Mouse (Mus musculus): Measurements from ENCODE around the gene Rsc1a1. TPM values are rescaled to one million over a fixed set of nuclear protein-coding genes. Genes with fewer than 3 reads are reported as not detected.

The Rsc1a1 gene
- polyA plus RNA-seq, 1 experiment from 2014 or later, result 1.9 TPM

- no peak overlapping the region for H3K4me3 ChIP-seq (ENCODE audit: low read depth, low read length)
- H3K27ac ChIP-seq (replicated peaks; ENCODE audit: low read depth, low read length), result no peak overlapping the region
- peaks cover 78% of the 10 kb centered on the region for H3K36me3 ChIP-seq (ENCODE audit: control insufficient read depth, insufficient read depth, low read length)
- no peak for DNase-seq (ENCODE audit: low spot score)
- no peak overlapping the region for H3K4me2 ChIP-seq (ENCODE audit: low read depth, low read length)
- ATAC-seq (ENCODE audit: low read depth), result peak; percentile 61; the same call in 1 of the 2 replicates
- no peaks in the 10 kb centered on the region for H3K4me1 ChIP-seq (ENCODE audit: control insufficient read depth, insufficient read depth, low read length)
- WGBS, result 83% methylated on average over 3 of the region's 3 CpGs
- no peak overlapping the region for H3K9ac ChIP-seq (ENCODE audit: low read depth, low read length)
- no peaks in the 10 kb centered on the region for H3K27me3 ChIP-seq (replicated peaks; ENCODE audit: control insufficient read depth, insufficient read depth, low read length)
- no peaks in the 10 kb centered on the region for H3K9me3 ChIP-seq (ENCODE audit: control insufficient read depth, low read length)
Observed at GRCm38 (mm10) chr4:141686093-141686492, 694 bp upstream of the Rsc1a1 start.

DNA sequence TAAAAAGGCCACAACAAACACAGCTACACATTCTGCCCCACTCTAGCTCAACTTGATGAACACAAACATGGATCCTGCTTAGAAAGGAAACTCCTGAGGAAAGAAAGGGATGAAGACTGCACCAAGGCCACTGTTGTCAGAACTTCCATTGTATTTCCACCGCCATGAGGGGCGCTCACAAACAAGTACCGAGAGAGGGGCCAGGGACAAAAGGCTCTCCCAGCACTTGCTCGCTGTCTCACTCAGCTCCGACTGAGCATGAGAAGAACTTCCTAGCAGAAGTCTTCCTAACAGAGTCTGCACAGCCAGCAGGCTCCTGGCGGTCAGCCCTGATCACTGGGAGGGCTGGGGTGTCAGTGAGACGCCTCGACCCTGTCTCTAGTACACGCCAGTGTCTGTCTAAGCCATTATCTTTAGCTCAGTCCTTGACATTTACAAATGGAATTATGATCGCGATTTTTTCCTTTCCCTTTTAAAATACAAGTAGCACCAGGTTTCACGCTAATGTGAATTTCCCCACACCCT, 2.6 kb downstream of the Rsc1a1 start:
- peaks cover 51% of the 10 kb centered on the region for H3K36me3 ChIP-seq (ENCODE audit: control insufficient read depth, insufficient read depth, low read length)
- no peak for ATAC-seq (ENCODE audit: low read depth)

DNA sequence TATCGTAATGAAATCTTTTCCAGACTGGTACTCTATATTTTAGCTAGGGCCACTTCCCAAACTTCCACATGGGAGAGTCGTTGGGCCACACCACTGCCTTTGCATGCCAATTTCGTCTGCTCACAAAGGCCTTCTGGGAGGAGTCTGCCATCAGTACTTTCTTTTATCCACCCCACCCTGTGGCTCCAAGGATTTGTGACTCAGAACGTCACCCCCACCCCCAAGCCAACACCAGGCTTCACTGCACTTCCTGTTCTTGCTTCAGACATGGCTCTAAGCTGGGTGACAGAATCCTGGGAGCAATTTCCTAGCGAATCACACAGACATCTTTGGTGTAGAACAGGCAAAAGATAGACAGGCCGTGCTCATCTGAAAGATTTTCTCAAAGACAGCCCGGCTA, 3.6 kb downstream of the Rsc1a1 start:
- Histone ChIP-seq H3K27ac (replicated peaks; ENCODE audit: low read depth, low read length) (no peak overlapping the region), H3K9me3 (ENCODE audit: control insufficient read depth, low read length) (no peaks in the 10 kb centered on the region), H3K4me2 (ENCODE audit: low read depth, low read length) (no peak overlapping the region), H3K36me3 (ENCODE audit: control insufficient read depth, insufficient read depth, low read length) (peaks cover 47% of the 10 kb centered on the region), H3K4me3 (ENCODE audit: low read depth, low read length) (no peak overlapping the region), H3K9ac (ENCODE audit: low read depth, low read length) (peak overlapping the region; percentile 34; the same call in 1 of the 2 replicates), H3K27me3 (replicated peaks; ENCODE audit: control insufficient read depth, insufficient read depth, low read length) (no peaks in the 10 kb centered on the region), H3K4me1 (ENCODE audit: control insufficient read depth, insufficient read depth, low read length) (no peaks in the 10 kb centered on the region)
- WGBS, result 57% methylated on average over 7 of the region's 7 CpGs
- DNase-seq (ENCODE audit: low spot score) (no peak), ATAC-seq (ENCODE audit: low read depth) (no peak)

More for the DNA sequence above, 2.6 kb downstream of the Rsc1a1 start:
- DNase-seq (ENCODE audit: low spot score), result no peak
- no peaks in the 10 kb centered on the region for H3K9me3 ChIP-seq (ENCODE audit: control insufficient read depth, low read length)
- no peaks in the 10 kb centered on the region for H3K4me1 ChIP-seq (ENCODE audit: control insufficient read depth, insufficient read depth, low read length)
- no peak overlapping the region for H3K27ac ChIP-seq (replicated peaks; ENCODE audit: low read depth, low read length)
- 74% methylated on average over 12 of the region's 12 CpGs for WGBS
- H3K27me3 ChIP-seq (replicated peaks; ENCODE audit: control insufficient read depth, insufficient read depth, low read length), result no peaks in the 10 kb centered on the region
- H3K4me3 ChIP-seq (ENCODE audit: low read depth, low read length), result no peak overlapping the region
- no peak overlapping the region for H3K4me2 ChIP-seq (ENCODE audit: low read depth, low read length)
- H3K9ac ChIP-seq (ENCODE audit: low read depth, low read length), result no peak overlapping the region

GRCm38 (mm10) chr4:141680892-141681291, 4.5 kb downstream of the Rsc1a1 start:
- peaks cover 39% of the 10 kb centered on the region for H3K36me3 ChIP-seq (ENCODE audit: control insufficient read depth, insufficient read depth, low read length)
- no peak overlapping the region for H3K4me3 ChIP-seq (ENCODE audit: low read depth, low read length)
- H3K4me2 ChIP-seq (ENCODE audit: low read depth, low read length), result no peak overlapping the region
- no peaks in the 10 kb centered on the region for H3K4me1 ChIP-seq (ENCODE audit: control insufficient read depth, insufficient read depth, low read length)
- H3K27ac ChIP-seq (replicated peaks; ENCODE audit: low read depth, low read length), result no peak overlapping the region; the same call in 1 of the 2 replicates
- H3K9me3 ChIP-seq (ENCODE audit: control insufficient read depth, low read length), result no peaks in the 10 kb centered on the region
- no peak for ATAC-seq (ENCODE audit: low read depth)
- peak; percentile 32 for DNase-seq (ENCODE audit: low spot score)
- WGBS, result 33% methylated on average over 12 of the region's 12 CpGs
- H3K9ac ChIP-seq (ENCODE audit: low read depth, low read length), result no peak overlapping the region
- no peaks in the 10 kb centered on the region for H3K27me3 ChIP-seq (replicated peaks; ENCODE audit: control insufficient read depth, insufficient read depth, low read length)

GRCm38 (mm10) chr4:141679016-141679415, 6.4 kb downstream of the Rsc1a1 start:
- DNase-seq (ENCODE audit: low spot score), result no peak
- no peak overlapping the region for H3K4me3 ChIP-seq (ENCODE audit: low read depth, low read length)
- no peak overlapping the region for H3K9ac ChIP-seq (ENCODE audit: low read depth, low read length)
- H3K9me3 ChIP-seq (ENCODE audit: control insufficient read depth, low read length), result no peaks in the 10 kb centered on the region
- WGBS, result 82% methylated on average over 2 of the region's 2 CpGs
- no peaks in the 10 kb centered on the region for H3K27me3 ChIP-seq (replicated peaks; ENCODE audit: control insufficient read depth, insufficient read depth, low read length)
- H3K4me2 ChIP-seq (ENCODE audit: low read depth, low read length), result no peak overlapping the region
- peaks cover 20% of the 10 kb centered on the region for H3K36me3 ChIP-seq (ENCODE audit: control insufficient read depth, insufficient read depth, low read length)
- ATAC-seq (ENCODE audit: low read depth), result no peak
- no peaks in the 10 kb centered on the region for H3K4me1 ChIP-seq (ENCODE audit: control insufficient read depth, insufficient read depth, low read length)
- H3K27ac ChIP-seq (replicated peaks; ENCODE audit: low read depth, low read length), result no peak overlapping the region

DNA sequence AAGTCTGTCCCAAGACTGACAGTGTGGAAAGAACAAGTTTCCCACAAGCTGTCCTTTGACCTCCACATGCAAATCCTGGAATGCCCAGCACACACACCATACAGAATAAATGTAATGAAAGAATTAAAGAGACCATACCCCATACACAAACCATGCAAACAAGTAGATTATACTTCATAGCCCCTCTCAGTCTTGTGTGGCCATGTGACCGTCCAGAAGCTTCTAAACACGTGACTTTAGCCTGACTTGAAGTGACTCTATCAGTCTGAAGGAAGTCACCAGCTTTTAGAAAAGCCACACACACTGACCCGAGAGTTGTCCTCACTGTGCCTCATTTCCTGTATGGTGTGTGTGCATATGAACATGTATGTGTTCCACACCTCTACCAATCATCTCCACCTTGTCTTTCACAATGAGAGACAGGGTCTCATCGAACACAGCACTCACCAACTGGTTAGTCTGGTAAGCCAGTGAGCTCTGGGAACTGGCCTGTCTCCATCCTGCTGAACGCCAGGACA, 8.9 kb downstream of the Rsc1a1 start:
- H3K4me1 ChIP-seq (ENCODE audit: control insufficient read depth, insufficient read depth, low read length), result no peaks in the 10 kb centered on the region
- no peak overlapping the region for H3K4me3 ChIP-seq (ENCODE audit: low read depth, low read length)
- no peaks in the 10 kb centered on the region for H3K36me3 ChIP-seq (ENCODE audit: control insufficient read depth, insufficient read depth, low read length)
- no peaks in the 10 kb centered on the region for H3K27me3 ChIP-seq (replicated peaks; ENCODE audit: control insufficient read depth, insufficient read depth, low read length)
- H3K9me3 ChIP-seq (ENCODE audit: control insufficient read depth, low read length), result no peaks in the 10 kb centered on the region
- 81% methylated on average over 5 of the region's 5 CpGs for WGBS
- no peak overlapping the region for H3K27ac ChIP-seq (replicated peaks; ENCODE audit: low read depth, low read length)
- DNase-seq (ENCODE audit: low spot score) (no peak), ATAC-seq (ENCODE audit: low read depth) (no peak)
- H3K4me2 ChIP-seq (ENCODE audit: low read depth, low read length), result no peak overlapping the region
- no peak overlapping the region for H3K9ac ChIP-seq (ENCODE audit: low read depth, low read length)

DNA sequence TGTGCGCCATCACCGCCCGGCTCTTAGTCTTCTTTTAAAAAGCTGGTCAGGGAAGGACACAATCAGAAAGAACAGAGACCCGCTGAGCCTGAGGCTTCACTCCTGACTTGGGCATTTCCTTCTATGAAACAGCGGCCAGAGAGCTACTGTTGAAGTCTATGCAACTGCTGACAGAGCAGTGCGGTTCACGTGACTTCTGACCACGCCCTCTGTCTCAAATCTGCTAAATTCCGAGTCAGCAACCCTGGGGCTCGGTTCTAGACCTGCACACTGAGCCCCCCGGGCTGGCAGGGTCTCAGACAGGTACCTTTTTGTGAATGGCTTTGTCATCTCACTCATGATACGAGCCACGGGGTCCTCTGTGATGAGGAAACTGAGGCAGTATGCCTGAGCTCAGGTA, 13.1 kb downstream of the Rsc1a1 start:
- no peak for ATAC-seq (ENCODE audit: low read depth)
- no peaks in the 10 kb centered on the region for H3K9me3 ChIP-seq (ENCODE audit: control insufficient read depth, low read length)
- no peak overlapping the region for H3K27ac ChIP-seq (replicated peaks; ENCODE audit: low read depth, low read length)
- no peak overlapping the region for H3K4me2 ChIP-seq (ENCODE audit: low read depth, low read length)
- no peak overlapping the region for H3K4me3 ChIP-seq (ENCODE audit: low read depth, low read length)
- WGBS, result 76% methylated on average over 13 of the region's 13 CpGs
- H3K4me1 ChIP-seq (ENCODE audit: control insufficient read depth, insufficient read depth, low read length), result 0 out of 2 replicates have a peak, but pooled peaks cover 4% of the 10 kb centered on the region
- no peak for DNase-seq (ENCODE audit: low spot score)
- H3K9ac ChIP-seq (ENCODE audit: low read depth, low read length), result no peak overlapping the region
- no peaks in the 10 kb centered on the region for H3K36me3 ChIP-seq (ENCODE audit: control insufficient read depth, insufficient read depth, low read length)
- H3K27me3 ChIP-seq (replicated peaks; ENCODE audit: control insufficient read depth, insufficient read depth, low read length), result no peaks in the 10 kb centered on the region

DNA sequence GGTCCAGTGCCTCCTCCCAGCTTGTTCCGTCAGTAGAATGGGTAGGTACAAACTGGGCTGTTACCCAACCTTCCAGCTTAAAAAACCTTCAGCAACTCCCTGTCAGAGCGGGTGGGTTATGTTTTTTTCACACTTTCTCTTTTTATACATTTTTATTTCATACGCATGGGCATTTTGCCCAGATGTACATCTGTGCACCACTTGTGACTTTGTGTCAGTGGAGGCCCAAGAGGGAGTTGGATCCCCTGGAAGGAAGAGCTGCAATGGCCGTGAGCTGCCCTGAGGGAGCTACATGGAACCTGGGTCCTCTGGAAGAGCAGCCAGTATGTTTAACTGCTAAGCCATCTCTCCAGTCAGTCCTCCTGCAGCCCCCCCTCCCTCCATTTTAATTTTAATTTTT, 14.0 kb downstream of the Rsc1a1 start:
- no peak overlapping the region for H3K4me3 ChIP-seq (ENCODE audit: low read depth, low read length)
- H3K9ac ChIP-seq (ENCODE audit: low read depth, low read length), result no peak overlapping the region
- H3K4me2 ChIP-seq (ENCODE audit: low read depth, low read length), result no peak overlapping the region
- H3K9me3 ChIP-seq (ENCODE audit: control insufficient read depth, low read length), result no peaks in the 10 kb centered on the region
- no peaks in the 10 kb centered on the region for H3K36me3 ChIP-seq (ENCODE audit: control insufficient read depth, insufficient read depth, low read length)
- no peaks in the 10 kb centered on the region for H3K27me3 ChIP-seq (replicated peaks; ENCODE audit: control insufficient read depth, insufficient read depth, low read length)
- 0 out of 2 replicates have a peak, but pooled peaks cover 4% of the 10 kb centered on the region for H3K4me1 ChIP-seq (ENCODE audit: control insufficient read depth, insufficient read depth, low read length)
- no peak overlapping the region; the same call in 1 of the 2 replicates for H3K27ac ChIP-seq (replicated peaks; ENCODE audit: low read depth, low read length)
- peak; percentile 22; the same call in 1 of the 2 replicates for ATAC-seq (ENCODE audit: low read depth)
- DNase-seq (ENCODE audit: low spot score), result peak; percentile 68
- WGBS, result 38% methylated on average over 4 of the region's 4 CpGs
